Mouse (Mus musculus): Measurements from ENCODE around the gene Hsd17b11.

- TF ChIP-seq TAL1 (IDR thresholded peaks at IDR 0.05; ENCODE audit: low read length) (no peak), GATA1 (IDR thresholded peaks at IDR 0.05; ENCODE audit: low read length) (no peak)
Observed at GRCm38 (mm10) chr5:103995181-103995580, 26.5 kb downstream of the Hsd17b11 start.
